Mouse (Mus musculus): Measurements from ENCODE around the gene Cacna2d2. TPM values are rescaled to one million over a fixed set of nuclear protein-coding genes. Genes with fewer than 3 reads are reported as not detected.
"Not testable (repeated sequence)": the region's sequence is repeated elsewhere in the genome, so short reads cannot be mapped to it uniquely, and the experiment has no call there.

Cacna2d2 gene
- total RNA-seq, 2 experiments from 2014 or later: 16.8 to 21.2 TPM

DNA sequence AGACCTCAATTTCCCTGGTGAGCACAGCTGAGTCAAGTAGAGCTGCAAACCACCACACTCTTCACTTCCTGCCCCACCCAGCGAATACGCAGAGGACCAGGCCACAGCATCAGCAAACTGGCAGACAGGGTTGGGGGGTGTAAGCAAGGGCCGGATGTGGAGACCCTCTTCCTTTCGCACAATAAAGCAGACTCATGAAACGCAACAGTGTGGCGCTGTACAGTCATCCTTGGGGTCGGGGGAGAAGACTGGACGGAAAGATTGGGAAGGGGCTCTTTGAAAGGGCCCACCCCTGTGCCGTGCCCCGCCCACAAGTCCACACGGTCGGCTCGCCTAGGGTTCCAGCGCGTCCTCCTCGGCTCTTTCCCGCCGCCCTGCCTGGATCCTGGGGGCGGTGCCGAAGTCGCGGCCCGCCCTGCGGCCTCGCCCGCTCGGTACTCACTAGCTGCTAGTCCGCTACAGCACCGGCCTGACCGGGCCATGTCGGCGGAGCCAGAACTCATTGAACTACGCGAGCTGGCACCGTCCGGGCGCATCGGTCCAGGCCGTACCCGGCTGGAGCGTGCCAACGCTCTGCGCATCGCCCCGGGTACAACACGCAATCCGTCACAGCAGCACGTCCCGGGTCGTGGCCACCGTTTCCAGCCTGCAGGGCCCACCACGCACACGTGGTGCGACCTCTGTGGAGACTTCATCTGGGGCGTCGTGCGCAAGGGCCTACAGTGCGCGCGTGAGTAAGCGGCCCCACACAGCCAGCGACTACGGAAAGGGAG is 151.9 kb downstream of the Cacna2d2 start, which contains the start of gene Rassf1:
Gene Rassf1, plus strand, starts transcription at position 439 of the 773 bp plus-strand sequence.
- no peak for DNase-seq (ENCODE audit: extremely low spot score in 1 of 2, low spot score in 1 of 2)

DNA sequence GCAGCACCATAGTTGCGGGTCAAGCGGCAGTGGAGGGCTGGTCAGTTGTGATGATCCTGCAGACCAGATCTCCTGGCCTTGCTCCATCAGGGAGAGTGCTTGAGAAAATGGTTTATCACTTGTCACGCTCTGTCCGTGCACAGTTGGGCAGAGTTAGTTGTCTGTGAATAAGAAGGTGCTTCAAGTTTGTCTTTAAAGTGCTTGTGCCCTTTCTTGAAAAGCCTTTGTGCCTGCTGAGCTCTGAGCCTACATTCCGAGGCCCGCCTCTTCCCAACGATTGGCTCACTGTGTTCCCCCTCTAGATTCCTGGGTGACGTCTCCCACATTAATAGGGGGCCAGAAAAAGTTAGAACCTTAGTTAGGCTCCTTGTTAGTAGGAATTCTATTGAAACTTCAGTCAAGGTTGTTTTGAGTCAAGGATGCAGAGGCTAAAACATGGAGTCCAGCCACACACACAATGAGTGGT is 152.5 kb downstream of the Cacna2d2 start:
- no peak for DNase-seq (ENCODE audit: extremely low spot score in 1 of 2, low spot score in 1 of 2)

DNA sequence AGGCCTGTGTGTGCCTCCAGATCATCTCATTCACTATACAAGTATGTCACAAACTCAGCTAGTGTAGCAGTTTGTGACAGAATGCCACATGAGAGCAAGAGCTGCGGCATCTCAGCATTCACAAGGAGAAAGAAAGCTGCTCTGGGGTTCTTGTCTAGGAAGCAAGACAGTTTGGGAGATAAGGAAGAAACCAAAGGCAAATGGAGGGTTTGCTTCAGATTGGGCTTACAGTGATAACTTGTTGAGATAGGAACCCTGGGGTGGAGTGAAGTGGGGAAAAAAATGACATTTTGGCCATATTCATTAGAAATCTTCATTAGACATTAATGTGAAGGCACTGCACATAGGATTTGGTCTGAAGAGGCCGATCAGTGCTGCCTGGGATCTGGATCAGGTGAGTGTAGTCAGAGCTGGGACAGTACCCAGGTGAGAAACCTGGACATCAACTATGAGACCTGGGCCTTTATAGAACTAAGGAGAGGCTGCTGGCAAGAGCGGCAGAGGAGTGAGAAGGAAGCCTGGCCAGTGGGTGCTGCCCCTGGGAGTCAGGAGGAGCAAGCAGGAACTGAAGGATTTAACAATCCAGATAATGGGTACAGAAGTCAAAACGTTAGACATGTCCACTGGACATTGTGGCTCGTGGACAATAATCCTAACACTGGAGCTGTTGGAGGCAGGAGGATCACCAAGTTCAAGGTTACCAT is 153.4 kb downstream of the Cacna2d2 start:
- no peak for DNase-seq (ENCODE audit: extremely low spot score in 1 of 2, low spot score in 1 of 2)

DNA sequence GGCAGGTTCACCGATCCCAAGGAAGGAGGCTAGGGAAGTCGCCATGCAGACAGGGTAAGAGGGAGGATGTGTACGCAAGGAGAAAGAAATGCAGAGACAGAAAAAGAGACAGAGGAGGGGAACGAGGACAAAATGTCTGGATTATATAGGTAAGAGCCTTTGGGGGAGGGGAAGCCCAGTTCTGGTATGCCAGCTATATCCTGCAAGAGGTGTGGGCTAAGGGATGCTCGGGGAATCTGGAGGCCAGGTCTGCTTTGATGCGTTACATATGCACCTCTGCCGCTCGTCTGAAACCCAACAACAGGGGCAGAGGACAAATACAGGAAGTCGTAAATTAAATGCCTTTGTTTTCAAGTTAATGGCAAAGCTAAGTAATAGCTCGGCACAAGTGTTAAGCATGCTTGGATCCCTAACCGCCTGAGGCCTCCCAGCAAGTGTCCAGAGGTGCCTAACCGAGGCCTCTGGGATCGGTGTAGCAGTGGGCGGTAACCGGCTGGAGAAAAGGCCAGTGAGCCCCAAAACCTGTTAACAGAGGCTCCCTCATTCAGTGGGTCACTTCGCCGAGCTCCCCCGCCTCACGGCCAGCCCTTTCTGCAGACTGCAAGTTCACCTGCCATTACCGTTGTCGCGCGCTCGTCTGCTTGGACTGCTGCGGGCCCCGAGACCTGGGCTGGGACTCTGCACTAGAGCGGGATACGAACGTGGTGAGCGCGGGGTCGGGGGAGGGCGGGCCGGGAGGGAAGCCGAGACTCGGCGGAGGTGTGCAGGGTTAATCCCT is 154.3 kb downstream of the Cacna2d2 start:
- DNase-seq (ENCODE audit: extremely low spot score in 1 of 2, low spot score in 1 of 2): no peak

DNA sequence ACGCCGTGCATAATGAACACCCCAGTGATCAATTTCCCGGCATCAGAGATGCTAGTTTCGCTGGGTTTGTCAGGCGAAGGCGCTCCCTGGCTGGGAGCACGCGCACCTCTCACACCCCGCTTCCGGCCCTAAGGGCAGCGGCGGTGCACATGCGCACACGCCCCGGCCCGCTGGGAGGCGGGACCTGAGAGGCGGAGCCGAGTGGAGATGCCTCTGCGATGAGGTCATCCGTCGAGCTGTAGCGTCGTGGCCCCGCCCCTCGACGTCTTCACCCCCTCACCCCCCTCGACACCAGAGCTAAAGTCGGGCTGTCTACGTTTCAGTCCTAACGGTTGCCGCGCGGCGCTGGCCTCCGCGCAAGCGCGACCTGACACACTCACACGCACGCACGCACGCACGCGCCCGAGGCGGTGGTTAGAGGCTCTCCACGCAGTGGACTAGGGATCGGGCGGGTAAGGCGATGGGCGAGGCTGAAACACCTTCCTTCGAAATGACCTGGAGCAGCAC is 155.0 kb downstream of the Cacna2d2 start:
- peak; percentile 77 to 89 for DNase-seq (ENCODE audit: extremely low spot score in 1 of 2, low spot score in 1 of 2)

DNA sequence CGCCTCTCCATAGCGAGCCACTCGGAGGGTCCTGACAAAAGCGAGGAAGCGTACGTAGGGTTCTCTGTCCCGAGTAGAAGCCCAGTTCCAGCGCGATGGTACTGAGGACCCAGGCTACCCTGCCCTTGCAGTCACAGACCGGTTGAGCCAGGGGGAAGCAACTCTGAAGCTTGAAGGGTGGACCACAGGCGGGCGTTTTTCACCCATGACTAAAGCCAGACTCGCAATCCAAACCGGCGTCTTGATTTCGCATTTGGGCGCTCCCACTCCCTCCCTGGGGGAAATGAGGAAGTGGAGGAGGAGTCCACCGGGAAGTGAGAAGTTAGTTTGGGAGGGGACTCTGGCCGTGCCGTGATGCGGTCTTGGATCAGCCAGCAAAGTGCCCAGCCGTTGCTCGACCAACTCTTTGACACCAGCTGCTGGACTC is 155.6 kb downstream of the Cacna2d2 start:
- DNase-seq (ENCODE audit: extremely low spot score in 1 of 2, low spot score in 1 of 2): no peak

DNA sequence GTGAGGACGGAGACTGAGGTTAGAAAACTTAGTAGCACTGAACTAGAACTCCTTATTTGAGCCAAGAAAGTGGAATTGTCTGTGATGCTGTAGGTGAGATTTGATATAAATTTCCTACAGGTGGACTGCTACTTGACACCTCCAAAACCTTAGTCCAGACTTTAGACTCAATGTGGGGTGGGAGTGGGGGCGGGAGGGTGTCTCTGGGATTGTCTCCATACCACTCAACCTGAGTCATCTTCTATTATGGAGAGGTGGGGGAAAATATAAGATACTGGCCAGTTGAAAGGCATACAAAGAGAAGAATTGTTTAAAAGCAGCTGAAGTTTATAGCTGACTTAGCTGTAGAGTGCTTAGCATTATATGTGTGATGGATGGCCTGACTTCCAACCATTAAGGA is 156.3 kb downstream of the Cacna2d2 start:
- no peak for DNase-seq (ENCODE audit: extremely low spot score in 1 of 2, low spot score in 1 of 2)

DNA sequence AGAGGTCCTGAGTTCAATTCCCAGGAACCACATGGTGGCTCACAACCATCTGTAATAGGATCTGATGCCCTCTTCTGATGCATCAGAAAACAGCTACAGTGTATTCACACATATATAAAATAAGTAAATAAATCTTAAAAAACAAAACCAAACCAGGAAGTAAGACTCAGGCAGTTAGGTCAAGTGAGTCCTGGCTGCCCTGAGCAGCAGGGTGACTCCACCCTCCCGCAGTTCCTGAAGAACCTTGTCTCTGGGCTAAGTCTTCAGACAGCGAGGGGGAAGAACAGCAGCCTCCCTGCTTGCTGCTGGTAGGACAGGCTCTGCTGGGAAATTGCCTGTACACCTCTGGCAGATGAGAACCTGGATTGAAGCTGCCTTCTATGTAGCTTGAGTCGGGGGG is 156.9 kb downstream of the Cacna2d2 start:
- no peak for DNase-seq (ENCODE audit: extremely low spot score in 1 of 2, low spot score in 1 of 2)

DNA sequence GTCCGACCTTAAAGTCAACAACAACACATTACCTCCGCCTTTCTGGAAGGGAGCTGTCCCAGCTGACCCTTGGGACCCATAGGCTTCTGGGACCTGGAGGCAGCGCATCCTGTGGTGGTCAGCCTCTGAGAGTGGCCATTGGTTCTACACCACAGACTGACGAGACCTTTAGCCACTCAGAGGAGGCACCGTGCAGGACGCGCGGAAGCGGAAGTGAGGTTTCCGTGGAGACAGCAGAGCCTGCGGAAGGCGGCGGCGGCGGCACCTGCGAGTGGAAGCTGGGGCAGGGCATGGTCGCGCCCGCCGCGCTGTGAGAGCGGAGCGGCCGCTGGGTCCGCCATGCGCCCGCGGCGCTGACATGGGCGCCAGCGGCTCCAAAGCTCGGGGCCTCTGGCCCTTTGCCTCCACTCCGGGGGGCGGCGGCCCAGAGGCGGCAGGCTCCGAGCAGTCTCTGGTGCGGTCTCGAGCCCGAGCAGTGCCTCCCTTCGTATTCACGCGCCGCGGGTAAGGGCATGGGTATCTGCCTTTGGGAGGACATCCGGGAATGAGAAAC is 163.7 kb downstream of the Cacna2d2 start, which contains the start of gene Tusc2:
Gene Tusc2, plus strand, starts transcription at position 227 of the 553 bp plus-strand sequence.
- DNase-seq (ENCODE audit: extremely low spot score in 1 of 2, low spot score in 1 of 2): peak; percentile 79 to 83

DNA sequence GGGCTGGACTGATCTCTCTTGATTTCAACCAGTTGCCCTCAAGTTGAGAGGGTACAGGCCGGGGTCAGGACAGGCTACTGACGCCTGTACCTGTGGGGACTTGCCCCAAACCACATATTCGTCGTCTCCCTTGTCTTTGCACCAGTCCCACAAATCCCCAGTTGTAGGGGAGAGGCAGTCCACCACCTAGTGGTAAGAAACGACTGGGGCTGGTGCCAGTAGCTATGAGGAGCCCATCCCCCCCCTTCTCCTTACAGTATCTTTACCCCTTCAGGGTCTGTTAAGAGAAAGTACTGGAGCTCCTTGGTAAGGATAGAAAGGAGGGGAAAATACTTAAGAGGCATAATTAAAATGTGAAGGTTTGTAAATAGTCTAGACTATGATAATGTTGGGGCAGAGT is 166.1 kb downstream of the Cacna2d2 start:
- DNase-seq (ENCODE audit: extremely low spot score in 1 of 2, low spot score in 1 of 2): not testable (repeated sequence)

DNA sequence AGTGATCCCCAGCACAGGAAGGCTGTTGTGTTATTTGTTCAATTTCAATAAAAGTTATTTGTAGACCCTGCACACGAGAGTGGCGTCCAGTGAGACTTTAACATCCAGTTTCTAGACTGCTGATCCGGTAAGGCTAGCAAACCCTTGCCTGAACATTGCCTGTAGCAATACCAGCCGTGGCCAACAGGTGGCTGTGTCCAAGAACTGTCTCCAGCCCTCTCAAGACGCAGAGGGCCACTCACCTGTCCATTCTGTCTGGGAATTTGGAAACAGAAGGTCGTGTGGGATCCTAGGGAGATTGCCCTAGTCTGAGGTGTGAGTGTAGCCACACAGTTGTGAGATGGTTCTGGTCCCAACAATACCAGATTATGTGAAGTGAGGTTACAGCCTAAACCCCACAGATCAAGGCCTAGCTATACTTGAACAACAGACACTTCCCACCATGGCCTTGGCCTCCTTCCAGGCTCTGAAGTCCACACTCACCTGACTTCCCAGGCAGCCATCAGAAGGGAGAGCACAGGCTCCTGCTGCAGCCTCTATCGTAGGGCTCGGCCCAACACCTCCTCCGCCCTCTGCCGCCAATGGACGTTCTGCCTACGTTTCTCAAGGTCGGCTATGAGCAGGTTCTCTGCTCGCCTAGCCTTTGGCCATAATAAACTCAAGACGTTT is 166.8 kb downstream of the Cacna2d2 start:
- DNase-seq (ENCODE audit: extremely low spot score in 1 of 2, low spot score in 1 of 2): peak; percentile 61 to 85

DNA sequence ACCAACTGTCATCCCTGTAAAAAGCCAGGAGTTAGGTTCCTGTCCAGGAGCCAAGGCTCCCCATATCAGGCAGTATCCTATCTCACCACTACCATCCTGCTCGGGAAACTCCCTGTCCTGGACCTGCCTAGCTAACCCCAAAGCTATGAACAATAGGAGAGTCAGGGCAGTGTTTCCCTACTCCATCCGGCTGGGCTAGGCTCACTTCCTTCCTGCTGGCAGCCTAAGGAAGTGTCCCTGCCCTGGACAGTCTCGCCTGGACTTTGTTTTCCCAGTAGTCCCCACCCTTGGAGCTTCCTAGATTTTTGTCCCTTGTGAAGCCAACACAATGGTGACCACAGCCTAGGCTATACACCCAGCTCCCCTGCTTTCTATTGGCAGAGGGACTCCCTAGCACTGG is 167.4 kb downstream of the Cacna2d2 start:
- DNase-seq (ENCODE audit: extremely low spot score in 1 of 2, low spot score in 1 of 2): no peak

DNA sequence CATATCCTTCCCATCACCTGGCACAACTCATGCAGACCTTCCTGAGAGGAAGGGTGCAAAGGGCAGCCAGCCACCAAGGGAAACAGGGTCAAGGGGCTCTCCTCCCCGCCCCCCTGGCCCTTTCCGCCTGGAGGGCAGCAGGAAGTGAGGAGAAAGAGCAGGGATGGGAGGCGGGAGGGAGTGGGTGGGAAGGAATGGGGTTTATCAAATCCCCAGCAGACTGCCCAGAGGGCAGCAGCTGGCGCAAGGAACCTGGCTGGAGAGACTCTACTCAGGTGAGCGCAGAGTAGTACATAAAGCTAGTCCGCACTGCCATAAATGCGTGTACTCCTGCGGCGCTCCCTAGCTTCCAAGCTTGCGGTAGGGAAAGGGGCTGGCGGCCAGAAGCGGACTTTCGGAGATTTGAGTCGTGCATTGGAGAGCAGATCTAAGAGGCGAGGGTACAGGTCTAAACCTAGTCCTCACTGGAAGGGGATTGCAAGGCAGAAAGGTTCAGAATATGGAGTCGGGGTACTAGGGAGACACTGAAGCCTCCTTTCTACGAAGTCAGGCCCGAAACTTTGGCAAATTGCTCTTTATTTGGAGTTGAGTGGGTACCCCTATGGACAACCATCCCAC is 168.4 kb downstream of the Cacna2d2 start, which contains the start of gene Hyal2:
Gene Hyal2, plus strand, starts transcription at position 244 of the 618 bp plus-strand sequence.
- DNase-seq (ENCODE audit: extremely low spot score in 1 of 2, low spot score in 1 of 2): no peak

DNA sequence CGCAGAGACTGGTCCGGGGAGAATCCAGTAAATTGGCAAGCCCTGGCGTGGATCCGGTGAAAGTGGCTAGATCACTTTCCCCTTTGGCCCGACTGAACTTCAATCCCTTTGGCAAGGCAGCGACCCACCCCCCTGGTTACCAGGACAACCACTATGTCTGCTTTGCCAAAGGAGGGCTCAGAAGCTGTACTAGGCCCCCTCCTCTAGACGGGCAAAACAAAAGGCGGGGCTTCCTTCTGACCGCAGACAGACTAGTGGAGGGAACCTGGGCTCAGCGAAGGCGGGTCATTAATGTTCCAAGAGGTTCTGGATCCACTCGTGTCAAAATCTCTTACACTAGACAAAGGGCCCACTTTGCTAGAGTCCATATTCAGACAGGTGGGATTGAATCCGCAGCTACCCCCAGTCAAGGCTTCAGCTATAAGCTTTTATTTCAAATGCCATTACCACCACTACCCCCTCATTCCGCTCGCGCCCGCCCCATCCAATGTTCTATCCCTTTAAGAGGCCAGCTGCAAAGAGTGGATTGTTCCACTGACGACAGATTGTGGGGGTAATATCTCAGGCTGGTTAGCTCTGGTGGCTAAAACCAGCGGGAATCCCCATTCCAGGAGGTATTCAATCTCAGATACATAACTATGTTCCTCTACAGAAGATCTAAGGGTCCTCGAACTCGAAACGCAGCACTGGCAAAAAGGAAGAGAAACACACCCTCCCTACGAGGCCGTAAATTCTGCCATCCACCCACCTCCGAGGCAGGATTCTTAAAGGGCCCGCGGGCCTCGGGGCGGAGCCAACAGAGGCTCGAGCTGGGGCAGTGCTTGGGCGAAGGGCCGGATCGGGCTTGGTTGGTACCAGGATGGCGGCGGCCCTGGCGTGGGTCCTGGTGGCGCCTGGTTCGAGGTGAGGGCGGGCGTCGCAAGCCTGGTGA is 169.2 kb downstream of the Cacna2d2 start:
- peak; percentile 59 to 69 for DNase-seq (ENCODE audit: extremely low spot score in 1 of 2, low spot score in 1 of 2)

DNA sequence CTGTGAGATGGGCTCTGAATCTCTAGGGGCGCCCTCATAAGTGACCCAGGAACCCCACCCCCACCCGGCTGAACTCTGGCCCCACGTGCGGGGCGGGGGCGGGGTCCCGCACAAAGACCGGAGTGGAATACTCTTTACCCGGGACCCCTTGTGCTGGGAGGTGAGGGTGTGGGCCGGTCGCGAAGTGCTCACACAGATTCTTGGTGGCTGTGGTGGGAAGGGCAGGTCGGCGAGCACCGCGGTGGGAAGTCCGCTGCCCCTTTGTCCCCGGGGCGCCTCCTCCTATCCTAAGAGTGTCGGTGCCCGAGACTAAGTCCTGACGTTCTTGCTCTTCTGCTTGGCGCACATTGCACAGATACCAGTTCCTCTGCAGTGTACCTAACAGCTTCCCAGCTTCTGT is 169.9 kb downstream of the Cacna2d2 start:
- no peak for DNase-seq (ENCODE audit: extremely low spot score in 1 of 2, low spot score in 1 of 2)

DNA sequence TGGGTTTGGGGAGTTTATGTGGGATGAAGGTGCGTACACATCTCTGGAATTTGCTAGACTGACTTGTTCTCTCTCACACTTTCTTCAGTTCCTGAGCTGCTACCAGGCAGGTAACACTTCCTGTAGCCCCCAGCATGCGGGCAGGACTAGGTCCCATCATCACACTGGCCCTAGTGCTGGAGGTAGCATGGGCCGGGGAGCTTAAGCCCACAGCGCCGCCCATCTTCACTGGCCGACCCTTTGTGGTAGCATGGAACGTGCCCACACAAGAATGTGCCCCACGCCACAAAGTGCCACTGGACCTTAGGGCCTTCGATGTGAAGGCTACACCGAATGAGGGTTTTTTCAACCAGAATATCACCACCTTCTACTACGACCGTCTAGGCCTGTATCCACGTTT is 170.6 kb downstream of the Cacna2d2 start:
- DNase-seq (ENCODE audit: extremely low spot score in 1 of 2, low spot score in 1 of 2): no peak

DNA sequence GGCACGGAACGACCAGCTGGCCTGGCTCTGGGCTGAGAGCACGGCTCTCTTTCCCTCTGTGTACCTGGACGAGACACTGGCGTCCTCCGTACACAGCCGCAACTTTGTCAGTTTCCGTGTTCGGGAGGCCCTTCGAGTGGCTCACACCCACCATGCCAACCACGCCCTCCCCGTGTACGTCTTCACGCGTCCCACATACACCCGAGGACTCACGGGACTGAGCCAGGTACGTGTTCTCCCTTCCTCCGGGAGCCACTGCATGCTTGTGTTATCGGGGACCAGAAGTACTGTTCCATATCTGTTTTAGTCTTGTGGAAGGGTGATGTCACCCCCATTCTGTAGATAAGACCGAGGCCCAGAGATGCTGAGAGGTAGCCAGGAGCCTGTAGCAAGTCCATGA is 171.4 kb downstream of the Cacna2d2 start:
- no peak for DNase-seq (ENCODE audit: extremely low spot score in 1 of 2, low spot score in 1 of 2)
